Mouse (Mus musculus) ovary, postnatal 36 days (tissue): ENCODE data around the gene Rhou.

ENCODE experiments used
- DNase-seq: peaks from one replicate; pipeline ENCODE4 v3.0.0; 2022; ENCODE audit warnings: low spot score, mixed read lengths

The Rhou gene

GRCm38 (mm10) chr8:123651390-123652098, 2.2 kb upstream of the Rhou start:
- peak; percentile 34 for DNase-seq

DNA sequence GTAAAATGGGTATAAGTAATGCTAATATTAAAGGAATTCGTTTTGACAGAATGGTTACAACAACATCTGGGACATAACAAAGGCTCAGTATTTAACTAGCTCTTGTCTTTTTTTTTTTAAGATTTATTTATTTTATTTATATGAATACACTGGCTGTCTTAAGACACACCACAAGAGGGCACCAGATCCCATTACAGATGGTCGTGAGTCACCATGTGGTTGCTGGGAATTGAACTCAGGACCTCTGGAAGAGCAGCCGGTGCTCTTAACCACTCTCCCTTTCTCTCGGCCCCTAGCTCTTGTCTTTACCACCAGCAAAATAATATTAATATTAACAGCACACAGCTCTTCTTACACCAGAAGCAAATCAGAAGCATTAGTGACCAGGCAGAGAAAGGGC, 1.1 kb upstream of the Rhou start:
- DNase-seq, result no peak

- DNase-seq, result peak; percentile 70
Measured at GRCm38 (mm10) chr8:123653994-123654569, 353 bp downstream of the Rhou start.

GRCm38 (mm10) chr8:123654763-123655162, 1.0 kb downstream of the Rhou start:
- DNase-seq, result no peak

DNA sequence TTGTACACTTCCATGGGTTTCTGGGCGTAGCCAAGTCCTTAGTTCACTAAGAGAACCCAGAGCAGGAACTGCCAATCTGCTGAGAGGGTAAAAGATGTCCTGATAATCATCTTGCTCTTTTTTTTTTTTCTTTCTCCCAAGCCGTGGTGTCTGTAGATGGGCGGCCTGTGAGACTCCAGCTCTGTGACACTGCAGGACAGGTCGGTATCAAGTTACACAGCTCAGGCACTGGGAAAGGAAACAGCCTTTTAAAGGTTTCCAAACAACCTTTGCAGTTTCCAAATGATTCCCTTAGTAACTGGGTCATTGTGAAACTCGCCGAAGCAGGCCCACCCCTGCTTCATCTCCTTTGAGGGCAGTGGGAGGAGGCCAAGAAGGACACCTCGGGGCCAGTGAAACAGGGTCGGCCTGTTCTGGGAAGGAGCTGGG, 1.6 kb downstream of the Rhou start:
- peak; percentile 29 for DNase-seq

GRCm38 (mm10) chr8:123657826-123658225, 4.1 kb downstream of the Rhou start:
- DNase-seq, result no peak

- DNase-seq, result no peak
Measured at GRCm38 (mm10) chr8:123659469-123660057, 5.8 kb downstream of the Rhou start.

DNA sequence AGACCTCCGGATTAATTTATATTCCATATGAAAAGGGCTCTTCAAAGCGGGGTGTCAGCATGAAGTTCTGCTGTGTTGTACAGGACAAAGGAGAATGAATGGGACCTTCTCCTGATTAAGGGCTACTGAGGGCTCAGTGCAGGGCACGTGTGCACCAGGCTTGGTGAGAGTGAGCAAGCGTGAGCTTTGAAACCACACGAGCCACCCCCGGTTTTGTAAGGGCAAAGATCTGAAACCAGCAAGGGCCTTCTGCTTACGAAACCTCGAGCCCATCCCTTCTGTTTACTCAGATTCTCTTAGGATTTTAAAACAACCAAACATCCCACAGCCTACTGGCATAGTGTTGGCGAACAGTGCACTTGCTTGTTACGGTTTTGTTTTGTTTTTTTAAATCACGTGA, 7.8 kb downstream of the Rhou start:
- no peak for DNase-seq

GRCm38 (mm10) chr8:123665580-123665979, 11.9 kb downstream of the Rhou start:
- no peak for DNase-seq

DNA sequence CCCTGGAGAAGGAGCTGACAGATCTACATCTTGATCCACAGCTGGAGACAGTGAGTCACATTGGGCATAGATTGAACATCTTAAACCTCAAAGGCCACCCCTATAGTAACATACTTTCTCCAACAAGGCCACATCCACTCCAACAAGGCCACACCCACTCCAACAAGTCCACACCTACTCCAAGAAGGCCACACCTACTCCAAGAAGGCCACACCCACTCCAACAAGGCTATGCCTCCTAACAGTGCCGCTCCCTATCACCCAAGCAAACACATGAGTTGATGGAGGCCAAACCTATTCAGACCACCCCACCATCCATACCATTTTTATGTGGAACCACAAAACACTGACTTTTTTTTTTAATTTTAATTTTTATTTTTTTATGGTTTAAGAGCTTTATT, 13.1 kb downstream of the Rhou start:
- no peak for DNase-seq

DNA sequence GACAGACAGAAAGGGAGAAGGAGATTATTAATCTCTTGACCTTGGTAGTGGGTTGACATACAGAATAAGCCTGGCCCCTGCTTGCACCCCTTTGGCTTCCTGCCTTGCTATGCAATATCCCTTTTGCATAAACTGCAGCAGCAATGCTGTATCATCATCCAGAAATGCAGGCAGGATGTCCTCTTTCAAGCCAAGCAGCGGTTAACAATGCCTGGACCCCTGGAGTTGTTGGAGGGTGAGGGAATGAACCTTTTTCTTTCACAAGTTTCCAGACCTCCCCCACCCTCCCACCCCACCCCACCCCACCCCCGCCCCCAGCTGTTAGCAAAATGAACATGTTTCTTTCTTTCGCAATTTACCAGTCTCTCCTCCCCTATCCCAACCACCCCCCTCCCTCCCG, 15.0 kb downstream of the Rhou start:
- DNase-seq, result no peak

- no peak for DNase-seq
Measured at GRCm38 (mm10) chr8:123670766-123671165, 17.0 kb downstream of the Rhou start.

- no peak for DNase-seq
Measured at GRCm38 (mm10) chr8:123671454-123671853, 17.7 kb downstream of the Rhou start.

DNA sequence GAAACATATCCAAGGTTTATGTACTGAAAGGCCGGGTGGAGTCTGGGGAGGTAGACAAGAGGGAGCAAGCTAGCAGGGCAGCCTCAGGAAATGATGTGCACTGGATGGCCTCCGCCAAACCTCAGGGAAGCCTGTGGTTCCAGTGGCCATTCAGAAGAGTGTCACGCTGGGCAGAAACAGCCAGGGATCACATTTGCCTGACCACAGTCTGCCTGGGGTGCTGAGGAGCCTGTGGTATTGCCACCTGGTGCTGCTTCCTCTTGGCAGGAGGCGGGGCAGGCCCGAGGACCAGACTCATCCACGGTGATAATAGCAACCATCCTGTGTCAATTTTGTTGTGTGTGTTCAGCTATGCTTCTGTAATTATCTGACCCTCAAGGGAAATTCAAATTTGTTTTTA, 18.9 kb downstream of the Rhou start:
- DNase-seq, result no peak

GRCm38 (mm10) chr8:123675611-123676010, 21.9 kb downstream of the Rhou start:
- no peak for DNase-seq

GRCm38 (mm10) chr8:123678390-123678789, 24.7 kb downstream of the Rhou start:
- no peak for DNase-seq

DNA sequence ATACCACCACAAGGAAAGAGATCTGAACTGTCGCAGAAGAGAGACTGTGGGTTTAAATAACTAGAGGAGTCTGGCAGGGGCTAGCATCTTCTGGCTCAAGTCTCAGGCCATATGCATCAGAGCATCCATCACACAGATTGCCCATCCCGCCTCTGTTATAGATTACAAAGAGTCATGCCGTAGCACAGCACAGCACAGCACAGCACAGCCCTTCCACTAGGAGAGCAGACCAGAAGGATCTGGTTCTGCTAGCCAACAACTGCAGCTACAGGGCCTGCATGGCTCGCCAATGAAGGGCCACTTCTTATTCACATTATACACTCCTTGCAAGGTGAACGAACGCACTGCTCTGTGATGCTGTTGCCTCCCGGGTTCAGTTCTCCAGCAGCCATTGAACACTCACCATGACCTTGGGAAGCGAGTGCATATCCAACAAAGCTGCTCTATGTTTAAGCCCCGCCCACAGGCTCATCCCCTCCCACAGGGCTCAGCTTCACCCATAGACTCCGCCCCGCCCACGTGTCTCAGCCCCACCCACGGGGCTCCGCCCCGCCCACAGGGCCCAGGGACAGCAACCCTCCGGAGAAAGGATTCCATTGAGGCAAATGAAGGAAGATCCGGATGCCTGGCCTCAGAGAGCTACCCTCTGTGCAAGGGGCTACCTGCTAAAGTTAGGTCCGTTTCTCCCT, 28.5 kb downstream of the Rhou start:
- peak; percentile 60 for DNase-seq

DNA sequence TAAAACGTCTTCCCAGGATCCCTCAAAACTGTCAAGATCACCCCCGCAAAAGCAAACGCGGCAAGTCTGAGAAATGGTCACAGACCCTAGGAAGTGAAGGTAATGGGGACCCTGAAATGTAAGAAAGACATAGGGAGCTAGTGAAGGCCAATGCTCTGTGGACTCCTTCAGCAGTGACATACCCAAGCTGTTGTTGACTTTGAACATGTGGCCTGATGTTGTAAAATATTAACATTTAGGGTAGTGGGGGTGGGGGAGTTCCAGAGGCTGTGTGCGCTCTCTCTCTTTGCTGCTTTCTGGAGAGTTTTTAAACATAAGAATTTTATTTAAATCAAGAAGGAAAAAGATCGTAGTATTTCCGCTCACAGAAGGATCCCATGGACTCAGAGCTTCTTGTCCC, 29.6 kb downstream of the Rhou start:
- DNase-seq, result no peak

GRCm38 (mm10) chr8:123684806-123685205, 31.1 kb downstream of the Rhou start:
- DNase-seq, result no peak

- no peak for DNase-seq
Measured at GRCm38 (mm10) chr8:123685477-123685876, 31.7 kb downstream of the Rhou start.

GRCm38 (mm10) chr8:123687826-123688225, 34.1 kb downstream of the Rhou start:
- DNase-seq, result no peak

- DNase-seq, result no peak
Measured at GRCm38 (mm10) chr8:123692165-123692962, 38.6 kb downstream of the Rhou start.
